Mouse (Mus musculus): ENCODE measurements around the gene Plk5. TPM values are rescaled to one million over a fixed set of nuclear protein-coding genes. Genes with fewer than 3 reads are reported as not detected.
A peak's percentile ranks its signal among the peaks of the same experiment; 100 is the strongest.

Plk5 gene
- polyA plus RNA-seq, 1 experiment = 6.0 TPM

GRCm38 (mm10) chr10:80351896-80352295 is 4.4 kb upstream of the Plk5 start:
- WGBS = 27% methylated on average over 11 of the region's 11 CpGs
- Histone ChIP-seq H3K4me3 (replicated peaks; ENCODE audit: extremely low read depth, low read depth, low read length) (no peak overlapping the region), H3K4me1 (ENCODE audit: control insufficient read depth, insufficient read depth, low read length) (peaks cover 12% of the 10 kb centered on the region; the same call in 1 of the 2 replicates)
- no peak for DNase-seq
- no peak for TF ChIP-seq POLR2A (IDR thresholded peaks at IDR 0.05; ENCODE audit: borderline replicate concordance, extremely low read depth, low read depth, low read length)
- no peak for TF ChIP-seq CTCF (IDR thresholded peaks at IDR 0.05; ENCODE audit: insufficient read depth, low read length)

GRCm38 (mm10) chr10:80352727-80353126 is 3.5 kb upstream of the Plk5 start:
- 44% methylated on average over 8 of the region's 8 CpGs for WGBS
- Histone ChIP-seq H3K4me1 (ENCODE audit: control insufficient read depth, insufficient read depth, low read length) (peaks cover 7% of the 10 kb centered on the region; the same call in 1 of the 2 replicates), H3K4me3 (replicated peaks; ENCODE audit: extremely low read depth, low read depth, low read length) (no peak overlapping the region)
- TF ChIP-seq POLR2A (IDR thresholded peaks at IDR 0.05; ENCODE audit: borderline replicate concordance, extremely low read depth, low read depth, low read length) = no peak
- no peak for TF ChIP-seq CTCF (IDR thresholded peaks at IDR 0.05; ENCODE audit: insufficient read depth, low read length)
- no peak for DNase-seq

- no peak overlapping the region for H3K4me3 ChIP-seq (replicated peaks; ENCODE audit: extremely low read depth, low read depth, low read length)
- DNase-seq = no peak
- no peak for TF ChIP-seq CTCF (IDR thresholded peaks at IDR 0.05; ENCODE audit: insufficient read depth, low read length)
- no peak for TF ChIP-seq POLR2A (IDR thresholded peaks at IDR 0.05; ENCODE audit: borderline replicate concordance, extremely low read depth, low read depth, low read length)
- 16% methylated on average over 9 of the region's 9 CpGs for WGBS
- H3K4me1 ChIP-seq (ENCODE audit: control insufficient read depth, insufficient read depth, low read length) = 0 out of 2 replicates have a peak, but pooled peaks cover 3% of the 10 kb centered on the region
These were observed 828 bp upstream of the Plk5 start for GRCm38 (mm10) chr10:80355431-80355830.

- DNase-seq = no peak
- H3K4me1 ChIP-seq (ENCODE audit: control insufficient read depth, insufficient read depth, low read length) = 0 out of 2 replicates have a peak, but pooled peaks cover 3% of the 10 kb centered on the region
- H3K4me3 ChIP-seq (replicated peaks; ENCODE audit: extremely low read depth, low read depth, low read length) = no peak overlapping the region
- TF ChIP-seq POLR2A (IDR thresholded peaks at IDR 0.05; ENCODE audit: borderline replicate concordance, extremely low read depth, low read depth, low read length) (no peak), CTCF (IDR thresholded peaks at IDR 0.05; ENCODE audit: insufficient read depth, low read length) (no peak)
- 2% methylated on average over 34 of the region's 34 CpGs for WGBS
These were observed 478 bp downstream of the Plk5 start for GRCm38 (mm10) chr10:80356737-80357136.

GRCm38 (mm10) chr10:80357336-80357735 is 1.1 kb downstream of the Plk5 start:
- DNase-seq = no peak
- H3K4me1 ChIP-seq (ENCODE audit: control insufficient read depth, insufficient read depth, low read length) = 0 out of 2 replicates have a peak, but pooled peaks cover 3% of the 10 kb centered on the region
- no peak for TF ChIP-seq CTCF (IDR thresholded peaks at IDR 0.05; ENCODE audit: insufficient read depth, low read length)
- no peak for TF ChIP-seq POLR2A (IDR thresholded peaks at IDR 0.05; ENCODE audit: borderline replicate concordance, extremely low read depth, low read depth, low read length)
- no peak overlapping the region for H3K4me3 ChIP-seq (replicated peaks; ENCODE audit: extremely low read depth, low read depth, low read length)
- 24% methylated on average over 7 of the region's 7 CpGs for WGBS

GRCm38 (mm10) chr10:80357994-80358639 is 1.9 kb downstream of the Plk5 start:
- peak overlapping the region; percentile 14 for H3K4me3 ChIP-seq (replicated peaks; ENCODE audit: extremely low read depth, low read depth, low read length)
- peak; percentile 36 for DNase-seq
- 7% methylated on average over 29 of the region's 31 CpGs for WGBS
- H3K4me1 ChIP-seq (ENCODE audit: control insufficient read depth, insufficient read depth, low read length) = 0 out of 2 replicates have a peak, but pooled peaks cover 3% of the 10 kb centered on the region
- TF ChIP-seq POLR2A (IDR thresholded peaks at IDR 0.05; ENCODE audit: borderline replicate concordance, extremely low read depth, low read depth, low read length) (no peak), CTCF (IDR thresholded peaks at IDR 0.05; ENCODE audit: insufficient read depth, low read length) (no peak)

GRCm38 (mm10) chr10:80363734-80364133 is 7.5 kb downstream of the Plk5 start:
- no peaks in the 10 kb centered on the region for H3K4me1 ChIP-seq (ENCODE audit: control insufficient read depth, insufficient read depth, low read length)
- H3K4me3 ChIP-seq (replicated peaks; ENCODE audit: extremely low read depth, low read depth, low read length) = no peak overlapping the region
- 39% methylated on average over 6 of the region's 6 CpGs for WGBS
- no peak for TF ChIP-seq CTCF (IDR thresholded peaks at IDR 0.05; ENCODE audit: insufficient read depth, low read length)
- TF ChIP-seq POLR2A (IDR thresholded peaks at IDR 0.05; ENCODE audit: borderline replicate concordance, extremely low read depth, low read depth, low read length) = no peak
- no peak for DNase-seq

GRCm38 (mm10) chr10:80365736-80366135 is 9.5 kb downstream of the Plk5 start:
- no peaks in the 10 kb centered on the region for H3K4me1 ChIP-seq (ENCODE audit: control insufficient read depth, insufficient read depth, low read length)
- H3K4me3 ChIP-seq (replicated peaks; ENCODE audit: extremely low read depth, low read depth, low read length) = no peak overlapping the region
- WGBS = 67% methylated on average over 6 of the region's 6 CpGs
- TF ChIP-seq POLR2A (IDR thresholded peaks at IDR 0.05; ENCODE audit: borderline replicate concordance, extremely low read depth, low read depth, low read length) (no peak), CTCF (IDR thresholded peaks at IDR 0.05; ENCODE audit: insufficient read depth, low read length) (no peak)
- no peak for DNase-seq

GRCm38 (mm10) chr10:80367954-80368353 is 11.7 kb downstream of the Plk5 start:
- TF ChIP-seq CTCF (IDR thresholded peaks at IDR 0.05; ENCODE audit: insufficient read depth, low read length) = no peak
- no peak for TF ChIP-seq POLR2A (IDR thresholded peaks at IDR 0.05; ENCODE audit: borderline replicate concordance, extremely low read depth, low read depth, low read length)
- no peak for DNase-seq
- 48% methylated on average over 5 of the region's 5 CpGs for WGBS
- Histone ChIP-seq H3K4me1 (ENCODE audit: control insufficient read depth, insufficient read depth, low read length) (no peaks in the 10 kb centered on the region), H3K4me3 (replicated peaks; ENCODE audit: extremely low read depth, low read depth, low read length) (no peak overlapping the region)

GRCm38 (mm10) chr10:80368392-80368791 is 12.1 kb downstream of the Plk5 start:
- DNase-seq = no peak

More at GRCm38 (mm10) chr10:80368392-80368791, 12.1 kb downstream of the Plk5 start:
- Histone ChIP-seq H3K4me1 (ENCODE audit: control insufficient read depth, insufficient read depth, low read length) (no peaks in the 10 kb centered on the region), H3K4me3 (replicated peaks; ENCODE audit: extremely low read depth, low read depth, low read length) (no peak overlapping the region)
- TF ChIP-seq POLR2A (IDR thresholded peaks at IDR 0.05; ENCODE audit: borderline replicate concordance, extremely low read depth, low read depth, low read length) (no peak), CTCF (IDR thresholded peaks at IDR 0.05; ENCODE audit: insufficient read depth, low read length) (no peak)
- WGBS = 86% methylated on average over 6 of the region's 6 CpGs

All from lung, adult 2 months (tissue).